Mouse (Mus musculus): ENCODE data around the gene Vmn2r62. TPM values are rescaled to one million over a fixed set of nuclear protein-coding genes. Genes with fewer than 3 reads are reported as not detected.
"Not testable (repeated sequence)": the region's sequence is repeated elsewhere in the genome, so short reads cannot be mapped to it uniquely, and the experiment has no call there.

The Vmn2r62 gene
- polyA plus RNA-seq (2015; fragmentation: Nextera tagmentation; extraction: Ambion mirVana): not detected in 2 replicates

GRCm38 (mm10) chr7:42793425-42793824 lies at the start of gene Vmn2r62:
Gene Vmn2r62, minus strand, starts transcription at chr7:42793525.
- not testable (repeated sequence) for H3K9me3 ChIP-seq (replicated peaks); H3K27me3 ChIP-seq; H3K27ac ChIP-seq; H3K4me3 ChIP-seq; H3K36me3 ChIP-seq (ENCODE audit: poor library complexity, severe bottlenecking); ATAC-seq; H3K4me2 ChIP-seq; H3K4me1 ChIP-seq; H3K9ac ChIP-seq
- no CpG with 5 or more reads among the region's 1 CpGs for WGBS

GRCm38 (mm10) chr7:42838366-42838765 lies 45.0 kb upstream of the Vmn2r62 start:
- not testable (repeated sequence) for ATAC-seq; H3K9me3 ChIP-seq (replicated peaks); H3K4me2 ChIP-seq

GRCm38 (mm10) chr7:42832221-42832620 lies 38.9 kb upstream of the Vmn2r62 start:
- Histone ChIP-seq H3K27me3 (no peaks in the 10 kb centered on the region), H3K4me2 (no peak overlapping the region), H3K9me3 (replicated peaks) (peaks cover 18% of the 10 kb centered on the region), H3K4me1 (no peaks in the 10 kb centered on the region), H3K4me3 (no peak overlapping the region), H3K36me3 (ENCODE audit: poor library complexity, severe bottlenecking) (no peaks in the 10 kb centered on the region), H3K27ac (no peak overlapping the region), H3K9ac (no peak overlapping the region)
- no peak for ATAC-seq
- WGBS: 76% methylated on average over 3 of the region's 3 CpGs

More at GRCm38 (mm10) chr7:42838366-42838765, 45.0 kb upstream of the Vmn2r62 start:
- H3K9ac ChIP-seq; H3K36me3 ChIP-seq (ENCODE audit: poor library complexity, severe bottlenecking); H3K27ac ChIP-seq; H3K27me3 ChIP-seq; H3K4me1 ChIP-seq; H3K4me3 ChIP-seq: not testable (repeated sequence)

GRCm38 (mm10) chr7:42749836-42750235 lies 43.5 kb downstream of the Vmn2r62 start:
- H3K27me3 ChIP-seq: no peaks in the 10 kb centered on the region
- no peak for ATAC-seq
- no peak overlapping the region for H3K4me3 ChIP-seq
- no peak overlapping the region for H3K9ac ChIP-seq
- H3K27ac ChIP-seq: no peak overlapping the region
- no peak overlapping the region for H3K4me2 ChIP-seq
- 48% methylated on average over 20 of the region's 20 CpGs for WGBS
- H3K4me1 ChIP-seq: no peaks in the 10 kb centered on the region
- peaks cover 14% of the 10 kb centered on the region for H3K9me3 ChIP-seq (replicated peaks)
- no peaks in the 10 kb centered on the region for H3K36me3 ChIP-seq (ENCODE audit: poor library complexity, severe bottlenecking)

- Histone ChIP-seq H3K9me3 (replicated peaks) (peaks cover 30% of the 10 kb centered on the region), H3K36me3 (ENCODE audit: poor library complexity, severe bottlenecking) (no peaks in the 10 kb centered on the region), H3K4me3 (no peak overlapping the region), H3K27ac (no peak overlapping the region), H3K9ac (no peak overlapping the region), H3K27me3 (no peaks in the 10 kb centered on the region), H3K4me1 (no peaks in the 10 kb centered on the region), H3K4me2 (no peak overlapping the region)
- no peak for ATAC-seq
- 88% methylated on average over 10 of the region's 10 CpGs for WGBS
Measured at GRCm38 (mm10) chr7:42738536-42739210, 54.7 kb downstream of the Vmn2r62 start.

- H3K27ac ChIP-seq; H3K9ac ChIP-seq; H3K36me3 ChIP-seq (ENCODE audit: poor library complexity, severe bottlenecking); H3K4me1 ChIP-seq; ATAC-seq; H3K4me3 ChIP-seq; H3K4me2 ChIP-seq; H3K27me3 ChIP-seq: not testable (repeated sequence)
- 93% methylated on average over 4 of the region's 4 CpGs for WGBS
- H3K9me3 ChIP-seq (replicated peaks): peaks cover 27% of the 10 kb centered on the region
Measured at GRCm38 (mm10) chr7:42726917-42727316, 66.4 kb downstream of the Vmn2r62 start, which contains the start of gene Gm17067. Gene Gm17067, minus strand, starts transcription at chr7:42727017.

Other genes with a start within 250 kb of the Vmn2r62 start
- not detected in 2 replicates for gene Gm21028, start 214.9 kb downstream of the Vmn2r62 start, polyA plus RNA-seq (2015; fragmentation: Nextera tagmentation; extraction: Ambion mirVana)
- gene Zfp977, start 201.0 kb downstream of the Vmn2r62 start, polyA plus RNA-seq (2015; fragmentation: Nextera tagmentation; extraction: Ambion mirVana): 0.84 and 1.1 TPM in 2 replicates
- 2.9 and 3.1 TPM in 2 replicates for gene Zfp976, start 150.9 kb downstream of the Vmn2r62 start, polyA plus RNA-seq (2015; fragmentation: Nextera tagmentation; extraction: Ambion mirVana)
- gene Zfp975, start 100.8 kb downstream of the Vmn2r62 start, polyA plus RNA-seq (2015; fragmentation: Nextera tagmentation; extraction: Ambion mirVana): 5.4 and 6.4 TPM in 2 replicates
- not detected in 2 replicates for gene Gm17067, start 66.5 kb downstream of the Vmn2r62 start, polyA plus RNA-seq (2015; fragmentation: Nextera tagmentation; extraction: Ambion mirVana)
- gene Gm2381, start 73.7 kb upstream of the Vmn2r62 start, polyA plus RNA-seq (2015; fragmentation: Nextera tagmentation; extraction: Ambion mirVana): not detected in 2 replicates
- not detected in 2 replicates for gene Vmn2r63, start 140.3 kb upstream of the Vmn2r62 start, polyA plus RNA-seq (2015; fragmentation: Nextera tagmentation; extraction: Ambion mirVana)
- not detected in 2 replicates for gene Gm9268, start 225.2 kb upstream of the Vmn2r62 start, polyA plus RNA-seq (2015; fragmentation: Nextera tagmentation; extraction: Ambion mirVana)